Mouse (Mus musculus): Measurements from ENCODE around the gene Sidt2.

Sidt2 gene

GRCm38 (mm10) chr9:45910995-45911394 is 44.1 kb downstream of the Sidt2 start:
- no peak for DNase-seq (ENCODE audit: low spot score)

GRCm38 (mm10) chr9:45907078-45907428 is 48.0 kb downstream of the Sidt2 start:
- no peak for DNase-seq (ENCODE audit: low spot score)

GRCm38 (mm10) chr9:45906355-45907077 is 48.5 kb downstream of the Sidt2 start, which contains the start of the genes Pcsk7 and Rnf214:
Pcsk7 (plus strand) TSS chr9:45906497.
Rnf214 (minus strand) TSS chr9:45906911.
- DNase-seq (ENCODE audit: low spot score): peak; percentile 84

- no peak for DNase-seq (ENCODE audit: low spot score)
Measured at GRCm38 (mm10) chr9:45905811-45906237, 49.2 kb downstream of the Sidt2 start.

GRCm38 (mm10) chr9:45905196-45905595 is 49.9 kb downstream of the Sidt2 start:
- DNase-seq (ENCODE audit: low spot score): no peak

- no peak for DNase-seq (ENCODE audit: low spot score)
Measured at GRCm38 (mm10) chr9:45893681-45894080, 61.4 kb downstream of the Sidt2 start.

Data from ovary, adult 18-20 months (tissue).